Mouse (Mus musculus) E14TG2a.4 (cell line): ENCODE data around the gene Adk.

Experiments
- CTCF ChIP-seq: conservative IDR thresholded peaks from 2 replicates; pipeline ENCODE4 v1.5.1; 2014; ENCODE audit warnings: low read length
- NANOG ChIP-seq: IDR thresholded peaks from 2 replicates; pipeline ENCODE4 v1.6.1; 2014; ENCODE audit warnings: borderline replicate concordance, low read length, mixed read lengths

DNA sequence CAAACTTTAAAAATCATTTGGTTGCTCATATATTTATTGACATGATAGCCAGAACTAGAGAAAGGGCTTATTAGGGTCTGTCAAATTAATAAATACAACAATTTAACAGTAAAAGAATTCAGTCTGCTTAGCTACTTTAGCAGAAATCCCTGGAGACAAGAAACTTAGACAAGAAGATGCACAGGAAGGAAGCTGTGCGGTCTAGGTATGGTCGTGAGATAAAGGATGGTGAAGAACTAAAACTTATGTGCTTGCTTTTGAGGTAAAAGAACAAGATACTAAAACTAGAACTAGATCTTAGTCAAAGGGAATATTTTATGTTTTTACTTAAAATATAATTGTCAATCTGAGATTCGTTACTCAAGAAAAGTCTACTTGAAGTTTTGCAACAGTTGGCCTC, 17.6 kb upstream of the Adk start:
- TF ChIP-seq CTCF (no peak), NANOG (no peak)
